Mouse (Mus musculus): Measurements from ENCODE around the gene Ccdc38. TPM values are rescaled to one million over a fixed set of nuclear protein-coding genes. Genes with fewer than 3 reads are reported as not detected.
"Not testable (repeated sequence)": the region's sequence is repeated elsewhere in the genome, so short reads cannot be mapped to it uniquely, and the experiment has no call there.

The Ccdc38 gene
- polyA plus RNA-seq, 1 experiment from 2014 or later, result 0.68 TPM

DNA sequence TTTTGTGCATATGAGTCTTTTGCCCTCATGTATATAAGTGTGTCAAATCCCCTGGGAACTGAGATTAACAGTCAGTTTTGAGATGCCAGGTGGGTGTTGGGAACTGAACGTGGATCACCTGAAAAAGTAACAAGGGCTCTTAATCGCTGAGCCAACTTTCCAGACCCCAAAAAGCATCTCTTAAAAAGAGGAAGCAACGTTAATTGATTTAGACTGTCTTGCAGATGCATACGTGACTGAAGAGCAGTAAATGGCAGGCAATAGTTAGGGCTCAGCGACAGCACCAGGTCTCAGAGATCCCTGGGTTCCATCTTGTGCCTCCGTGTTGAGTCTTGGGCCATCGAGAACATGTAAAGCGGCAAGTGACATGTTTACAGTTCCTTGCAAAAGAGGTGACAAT is 12.2 kb downstream of the Ccdc38 start:
- ATAC-seq (ENCODE audit: low FRiP score, low read depth), result no peak
- no peaks in the 10 kb centered on the region for H3K36me3 ChIP-seq
- no peak overlapping the region for H3K4me2 ChIP-seq (replicated peaks)
- H3K27ac ChIP-seq (replicated peaks), result no peak overlapping the region
- H3K4me3 ChIP-seq, result no peak overlapping the region
- H3K27me3 ChIP-seq, result no peaks in the 10 kb centered on the region
- H3K9me3 ChIP-seq, result no peaks in the 10 kb centered on the region
- H3K4me1 ChIP-seq, result no peaks in the 10 kb centered on the region; the same call in 1 of the 2 replicates
- no peak overlapping the region for H3K9ac ChIP-seq (replicated peaks)
- WGBS, result 88% methylated on average over 8 of the region's 8 CpGs

DNA sequence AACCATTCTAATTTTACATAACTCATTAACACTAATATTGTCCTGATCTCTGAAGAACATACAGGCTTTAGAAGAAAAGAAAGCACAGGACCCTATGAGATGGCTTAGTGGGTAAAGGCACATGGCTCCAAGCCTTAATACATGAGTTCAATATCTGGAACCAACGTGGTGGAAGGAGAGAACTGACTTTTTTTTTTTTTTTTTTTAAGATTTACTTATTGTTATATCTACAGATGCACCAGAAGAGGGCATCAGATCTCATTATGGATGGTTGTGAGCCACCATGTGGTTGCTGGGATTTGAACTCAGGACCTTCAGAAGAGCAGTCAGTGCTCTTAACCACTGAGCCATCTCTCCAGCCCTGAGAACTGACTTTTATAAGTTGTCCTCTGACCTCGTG is 17.5 kb downstream of the Ccdc38 start:
- not testable (repeated sequence) for H3K4me2 ChIP-seq (replicated peaks); H3K27ac ChIP-seq (replicated peaks); H3K36me3 ChIP-seq; ATAC-seq (ENCODE audit: low FRiP score, low read depth); H3K4me1 ChIP-seq; H3K9ac ChIP-seq (replicated peaks); H3K9me3 ChIP-seq; H3K27me3 ChIP-seq; H3K4me3 ChIP-seq
- 84% methylated on average over 2 of the region's 2 CpGs for WGBS

DNA sequence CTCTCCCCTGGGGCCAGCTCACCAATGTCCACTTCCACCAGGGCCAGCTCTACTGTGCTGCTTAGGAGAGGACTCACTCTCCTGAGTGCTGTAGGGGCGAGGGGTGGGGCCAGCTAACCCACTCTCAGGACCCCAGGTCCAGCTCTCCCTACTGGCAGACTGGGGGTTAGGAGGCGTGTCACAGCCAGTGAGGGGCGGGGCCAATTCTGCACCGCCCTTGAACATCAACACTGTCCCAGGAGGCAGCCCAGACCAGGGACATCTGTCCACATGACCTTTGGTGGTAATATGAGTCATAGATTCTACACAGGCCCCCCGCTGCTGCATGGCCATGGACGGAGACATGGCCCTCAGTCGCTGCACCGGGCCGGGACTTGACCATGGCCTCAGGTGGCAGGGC is 19.4 kb downstream of the Ccdc38 start:
- 56% methylated on average over 9 of the region's 9 CpGs for WGBS
- Histone ChIP-seq H3K9ac (replicated peaks) (no peak overlapping the region), H3K4me3 (no peak overlapping the region), H3K9me3 (no peaks in the 10 kb centered on the region), H3K4me1 (no peaks in the 10 kb centered on the region), H3K36me3 (no peaks in the 10 kb centered on the region), H3K27ac (replicated peaks) (no peak overlapping the region), H3K4me2 (replicated peaks) (no peak overlapping the region), H3K27me3 (no peaks in the 10 kb centered on the region)
- ATAC-seq (ENCODE audit: low FRiP score, low read depth), result no peak

DNA sequence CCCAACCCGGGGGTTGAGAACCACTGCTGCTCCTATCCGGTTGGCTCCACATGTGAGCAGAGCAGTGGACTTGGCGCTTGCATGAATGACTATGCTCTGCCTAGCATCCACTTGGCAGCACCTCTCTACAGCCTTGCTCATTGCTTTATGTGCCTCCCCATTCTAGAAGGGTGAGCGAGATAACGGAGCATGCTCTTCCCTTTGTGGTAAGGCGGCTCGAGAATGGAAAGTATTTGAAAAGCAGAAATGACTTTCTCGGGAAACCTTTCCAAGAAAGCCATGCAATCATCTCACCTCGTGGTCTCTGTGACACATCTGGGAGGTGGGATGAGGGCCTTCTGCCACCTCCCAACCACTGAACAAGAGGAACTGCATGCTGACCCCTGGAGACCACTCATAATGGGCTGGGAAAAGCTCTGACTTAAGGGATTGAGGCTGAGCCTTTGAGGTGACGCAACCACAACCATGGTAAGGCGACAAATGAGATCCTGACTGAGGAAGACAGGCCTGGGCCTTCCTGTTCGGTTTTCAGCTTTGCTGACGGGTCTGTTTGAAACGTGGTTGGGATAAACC is 24.2 kb downstream of the Ccdc38 start:
- Histone ChIP-seq H3K27me3 (no peaks in the 10 kb centered on the region), H3K4me2 (replicated peaks) (no peak overlapping the region), H3K27ac (replicated peaks) (no peak overlapping the region), H3K9ac (replicated peaks) (no peak overlapping the region), H3K4me3 (no peak overlapping the region), H3K4me1 (no peaks in the 10 kb centered on the region), H3K9me3 (no peaks in the 10 kb centered on the region), H3K36me3 (no peaks in the 10 kb centered on the region)
- ATAC-seq (ENCODE audit: low FRiP score, low read depth), result no peak
- 89% methylated on average over 14 of the region's 14 CpGs for WGBS

DNA sequence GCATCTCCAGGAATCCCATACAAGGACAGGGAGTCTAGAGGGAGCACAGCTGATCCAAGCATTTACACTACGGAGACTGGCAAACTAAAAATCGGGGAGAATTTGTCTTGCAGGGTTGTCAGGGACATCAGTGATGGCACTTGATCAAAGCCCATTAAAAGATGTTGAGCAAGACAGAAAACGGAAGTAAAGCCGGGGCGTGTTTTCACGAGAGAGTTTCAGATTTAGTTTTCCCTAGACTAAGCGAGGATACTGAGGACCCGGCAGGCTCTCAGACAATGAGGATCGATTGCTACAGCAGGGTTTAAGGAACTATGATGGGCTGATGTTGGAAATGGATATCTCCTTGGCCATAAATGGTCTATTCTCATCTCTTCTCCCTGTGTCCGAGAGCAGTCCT is 26.6 kb downstream of the Ccdc38 start:
- no peak for ATAC-seq (ENCODE audit: low FRiP score, low read depth)
- no peaks in the 10 kb centered on the region for H3K36me3 ChIP-seq
- H3K9me3 ChIP-seq, result no peaks in the 10 kb centered on the region
- H3K4me2 ChIP-seq (replicated peaks), result no peak overlapping the region
- no peaks in the 10 kb centered on the region for H3K27me3 ChIP-seq
- H3K4me1 ChIP-seq, result no peaks in the 10 kb centered on the region
- WGBS, result 94% methylated on average over 10 of the region's 10 CpGs
- H3K27ac ChIP-seq (replicated peaks), result no peak overlapping the region
- no peak overlapping the region for H3K9ac ChIP-seq (replicated peaks)
- H3K4me3 ChIP-seq, result no peak overlapping the region

DNA sequence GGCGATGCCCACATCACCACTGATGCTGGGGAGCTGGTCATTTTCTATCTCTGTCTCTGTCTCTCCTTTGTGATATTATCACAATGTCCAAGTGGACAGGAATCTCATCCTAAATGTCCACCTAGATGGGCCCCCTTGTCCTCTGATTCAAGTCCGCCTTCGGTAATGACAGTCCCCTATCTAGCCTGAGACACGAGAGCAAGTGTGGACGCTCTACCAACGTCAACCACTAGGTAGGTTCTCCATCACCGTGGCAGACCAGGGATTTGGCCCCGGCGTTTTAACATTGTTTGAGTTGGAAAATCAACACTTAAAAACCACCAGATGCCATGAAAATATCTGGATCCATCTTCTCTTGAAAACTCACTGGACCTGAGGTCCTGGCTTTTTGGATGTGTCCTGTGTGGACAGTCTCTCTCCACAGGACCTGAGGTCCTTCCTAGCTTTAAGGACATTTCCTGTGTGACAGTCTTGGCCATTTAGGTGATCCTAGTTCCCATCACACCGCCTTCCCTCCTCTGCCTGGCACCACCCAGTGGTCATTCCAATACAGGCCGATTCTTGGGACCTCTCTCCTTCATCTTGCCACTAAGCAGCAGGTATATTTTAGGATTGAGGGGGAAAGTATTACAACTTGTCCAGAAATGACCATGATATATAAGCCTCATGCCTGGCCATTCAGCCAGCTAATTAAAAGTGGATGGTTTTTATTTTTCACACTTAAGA is 27.6 kb downstream of the Ccdc38 start:
- H3K36me3 ChIP-seq, result no peaks in the 10 kb centered on the region
- H3K9ac ChIP-seq (replicated peaks), result no peak overlapping the region
- no peak overlapping the region for H3K4me2 ChIP-seq (replicated peaks)
- H3K4me3 ChIP-seq, result no peak overlapping the region
- H3K27ac ChIP-seq (replicated peaks), result no peak overlapping the region
- no peaks in the 10 kb centered on the region for H3K9me3 ChIP-seq
- no peaks in the 10 kb centered on the region for H3K27me3 ChIP-seq
- H3K4me1 ChIP-seq, result no peaks in the 10 kb centered on the region
- ATAC-seq (ENCODE audit: low FRiP score, low read depth), result no peak
- WGBS, result 87% methylated on average over 11 of the region's 11 CpGs

DNA sequence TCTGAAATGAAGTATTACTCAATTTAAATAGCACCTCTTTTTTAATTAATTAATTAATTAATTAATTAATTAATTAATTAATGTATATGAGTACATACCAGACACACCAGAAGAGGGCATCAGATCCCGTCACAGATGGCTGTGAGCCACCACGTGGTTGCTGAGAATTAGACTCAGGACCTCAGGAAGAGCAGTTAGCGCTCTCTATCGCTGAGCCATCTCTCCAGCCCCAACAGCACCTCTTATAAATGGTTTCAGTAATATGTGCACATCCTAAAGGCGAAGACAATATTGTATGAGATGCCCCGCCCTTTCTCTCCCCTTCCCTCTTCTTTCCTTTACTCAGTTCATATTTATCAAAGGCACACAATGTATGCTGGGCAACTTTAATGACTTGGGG is 28.2 kb downstream of the Ccdc38 start:
- 91% methylated on average over 6 of the region's 6 CpGs for WGBS
- no peak for ATAC-seq (ENCODE audit: low FRiP score, low read depth)
- Histone ChIP-seq H3K27me3 (no peaks in the 10 kb centered on the region), H3K9me3 (no peaks in the 10 kb centered on the region), H3K27ac (replicated peaks) (no peak overlapping the region), H3K4me3 (no peak overlapping the region), H3K4me2 (replicated peaks) (no peak overlapping the region), H3K4me1 (no peaks in the 10 kb centered on the region), H3K36me3 (no peaks in the 10 kb centered on the region), H3K9ac (replicated peaks) (no peak overlapping the region)

DNA sequence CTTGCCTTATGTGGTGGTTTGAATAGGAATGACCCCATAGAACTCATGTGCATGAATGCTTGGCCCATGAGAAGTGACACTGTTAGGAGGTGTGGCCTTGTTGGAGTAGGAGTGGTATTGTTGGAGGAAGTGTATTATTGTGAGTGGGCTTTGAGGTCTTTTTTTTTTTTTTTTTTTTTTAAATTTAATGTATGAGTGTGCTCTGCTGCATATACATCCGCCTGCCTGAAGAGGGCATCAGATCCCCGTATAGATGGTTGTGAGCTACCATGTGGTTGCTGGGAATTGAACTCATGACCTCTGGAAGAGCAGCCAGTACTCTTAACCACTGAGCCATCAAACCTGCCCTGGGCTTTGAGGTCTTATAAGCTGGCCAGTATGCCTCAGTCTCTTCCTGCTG is 31.8 kb downstream of the Ccdc38 start:
- H3K9ac ChIP-seq (replicated peaks), result no peak overlapping the region
- WGBS, result 63% methylated on average over 2 of the region's 2 CpGs
- H3K4me3 ChIP-seq, result no peak overlapping the region
- no peak overlapping the region for H3K4me2 ChIP-seq (replicated peaks)
- H3K9me3 ChIP-seq, result no peaks in the 10 kb centered on the region
- H3K4me1 ChIP-seq, result no peaks in the 10 kb centered on the region
- ATAC-seq (ENCODE audit: low FRiP score, low read depth), result no peak
- H3K27ac ChIP-seq (replicated peaks), result no peak overlapping the region
- H3K27me3 ChIP-seq, result no peaks in the 10 kb centered on the region
- H3K36me3 ChIP-seq, result no peaks in the 10 kb centered on the region

DNA sequence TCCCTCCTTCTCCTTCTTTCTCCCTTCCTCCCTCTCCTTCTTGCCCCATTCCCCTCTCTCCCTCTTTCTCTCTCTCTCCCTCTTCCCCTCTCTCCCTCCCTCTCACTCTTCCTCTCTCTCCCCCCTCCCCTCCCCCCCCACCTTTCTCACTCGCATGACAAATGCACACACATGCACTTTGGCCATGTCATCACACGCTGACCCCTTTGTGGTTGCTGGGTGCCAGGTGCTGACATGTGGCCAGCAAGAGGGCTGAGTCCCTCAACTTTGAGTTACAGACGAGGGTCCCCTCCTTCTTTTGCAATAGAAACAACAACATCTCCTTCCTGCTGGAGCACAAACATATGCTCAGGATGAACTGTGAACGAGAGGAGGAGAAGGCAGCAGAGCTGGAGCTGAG is 34.5 kb downstream of the Ccdc38 start:
- 72% methylated on average over 4 of the region's 4 CpGs for WGBS
- ATAC-seq (ENCODE audit: low FRiP score, low read depth), result no peak

DNA sequence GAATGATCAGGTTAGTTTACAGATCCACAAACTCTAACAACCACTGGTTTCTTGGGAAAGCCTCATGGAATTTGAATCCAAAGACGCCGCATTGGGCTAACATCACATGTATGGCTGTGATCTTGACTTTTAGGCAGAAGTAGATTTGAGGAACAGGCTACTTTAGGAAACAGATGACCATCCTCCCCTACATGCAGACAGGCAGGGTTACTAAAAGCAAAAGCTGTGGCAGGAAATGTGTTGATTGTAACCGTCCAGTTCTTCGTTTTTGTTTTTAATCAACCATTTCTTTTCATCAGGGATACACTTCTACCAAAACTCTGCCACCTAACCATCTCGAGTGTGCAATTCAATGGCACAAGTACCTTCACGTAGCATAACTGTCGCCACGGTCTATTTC is 35.5 kb downstream of the Ccdc38 start:
- Histone ChIP-seq H3K27ac (replicated peaks) (no peak overlapping the region), H3K4me2 (replicated peaks) (no peak overlapping the region), H3K27me3 (no peaks in the 10 kb centered on the region), H3K36me3 (0 out of 2 replicates have a peak, but pooled peaks cover 3% of the 10 kb centered on the region), H3K9me3 (no peaks in the 10 kb centered on the region), H3K4me1 (no peaks in the 10 kb centered on the region), H3K9ac (replicated peaks) (no peak overlapping the region), H3K4me3 (no peak overlapping the region)
- 92% methylated on average over 8 of the region's 8 CpGs for WGBS
- no peak for ATAC-seq (ENCODE audit: low FRiP score, low read depth)

More for the DNA sequence above, 34.5 kb downstream of the Ccdc38 start:
- no peaks in the 10 kb centered on the region for H3K36me3 ChIP-seq
- no peak overlapping the region for H3K4me2 ChIP-seq (replicated peaks)
- H3K9ac ChIP-seq (replicated peaks), result no peak overlapping the region
- H3K4me1 ChIP-seq, result no peaks in the 10 kb centered on the region
- no peak overlapping the region for H3K4me3 ChIP-seq
- no peaks in the 10 kb centered on the region for H3K9me3 ChIP-seq
- H3K27me3 ChIP-seq, result no peaks in the 10 kb centered on the region
- no peak overlapping the region for H3K27ac ChIP-seq (replicated peaks)

DNA sequence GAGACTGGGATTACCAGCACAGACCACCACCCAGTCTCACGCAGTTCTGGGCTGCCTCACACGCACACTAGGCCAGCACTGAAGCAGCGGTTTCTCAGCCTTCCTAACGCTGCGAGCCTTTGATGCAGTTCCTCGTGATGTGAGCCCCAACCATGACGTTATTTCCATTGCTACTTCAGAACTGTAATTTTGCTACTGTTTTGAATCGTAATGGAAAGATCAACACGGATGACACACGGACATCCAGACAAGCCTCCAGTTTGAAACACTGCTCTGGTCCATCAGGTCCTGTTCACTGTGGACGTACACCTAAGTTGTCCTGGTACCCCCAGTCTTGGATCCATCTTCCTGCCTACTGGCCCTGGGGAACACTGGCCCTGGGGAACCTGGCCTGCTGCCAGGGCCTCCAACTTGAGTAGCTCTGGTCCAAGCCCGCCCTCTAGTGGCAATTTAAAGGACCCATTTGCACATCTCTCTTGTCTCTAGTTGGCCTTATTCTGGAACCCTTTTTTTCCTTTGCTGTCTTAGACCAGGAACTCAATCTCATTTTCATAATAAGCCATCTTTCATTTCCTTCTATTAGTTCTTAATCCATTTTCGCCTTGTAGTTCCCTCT is 36.9 kb downstream of the Ccdc38 start:
- no peak overlapping the region for H3K9ac ChIP-seq (replicated peaks)
- no peak overlapping the region for H3K4me2 ChIP-seq (replicated peaks)
- no peaks in the 10 kb centered on the region for H3K27me3 ChIP-seq
- 72% methylated on average over 13 of the region's 13 CpGs for WGBS
- no peak overlapping the region for H3K27ac ChIP-seq (replicated peaks)
- no peak overlapping the region for H3K4me3 ChIP-seq
- H3K9me3 ChIP-seq, result no peaks in the 10 kb centered on the region
- H3K36me3 ChIP-seq, result peaks cover 15% of the 10 kb centered on the region
- ATAC-seq (ENCODE audit: low FRiP score, low read depth), result 0 out of 2 replicates have a peak, but pooled peaks have one; percentile 16
- H3K4me1 ChIP-seq, result no peaks in the 10 kb centered on the region

DNA sequence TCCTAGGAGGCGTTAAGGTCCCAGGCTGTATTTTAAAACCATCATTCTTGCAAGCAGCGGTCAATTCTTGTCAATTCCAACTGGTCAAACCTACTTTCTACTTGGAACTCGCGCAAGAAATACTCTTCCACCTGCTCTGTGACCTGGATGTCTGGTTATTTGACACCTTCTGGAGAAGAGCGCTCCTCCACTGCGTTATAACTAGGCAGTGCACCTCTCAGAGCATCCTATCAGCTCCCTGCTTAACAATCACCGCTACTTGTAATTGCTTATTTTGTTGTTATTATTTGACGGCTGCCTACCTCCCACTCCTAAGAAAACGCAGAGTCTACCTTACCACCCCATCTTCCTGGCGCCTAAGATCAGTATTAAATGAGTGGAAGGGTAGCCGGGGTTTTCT is 48.4 kb downstream of the Ccdc38 start:
- peak overlapping the region; percentile 87 for H3K4me3 ChIP-seq
- no peak for ATAC-seq (ENCODE audit: low FRiP score, low read depth)
- peaks cover 18% of the 10 kb centered on the region for H3K4me1 ChIP-seq
- H3K9ac ChIP-seq (replicated peaks), result peak overlapping the region; percentile 82
- WGBS, result 2% methylated on average over 11 of the region's 11 CpGs
- H3K27me3 ChIP-seq, result 0 out of 2 replicates have a peak, but pooled peaks cover 10% of the 10 kb centered on the region
- H3K36me3 ChIP-seq, result peaks cover 30% of the 10 kb centered on the region
- peak overlapping the region; percentile 85 for H3K4me2 ChIP-seq (replicated peaks)
- H3K9me3 ChIP-seq, result no peaks in the 10 kb centered on the region
- H3K27ac ChIP-seq (replicated peaks), result peak overlapping the region; percentile 84

Measured in midbrain, embryonic 12.5 days (tissue).